22 mouse cellular contexts compared by ENCODE assay signal in the genomic region with DNA sequence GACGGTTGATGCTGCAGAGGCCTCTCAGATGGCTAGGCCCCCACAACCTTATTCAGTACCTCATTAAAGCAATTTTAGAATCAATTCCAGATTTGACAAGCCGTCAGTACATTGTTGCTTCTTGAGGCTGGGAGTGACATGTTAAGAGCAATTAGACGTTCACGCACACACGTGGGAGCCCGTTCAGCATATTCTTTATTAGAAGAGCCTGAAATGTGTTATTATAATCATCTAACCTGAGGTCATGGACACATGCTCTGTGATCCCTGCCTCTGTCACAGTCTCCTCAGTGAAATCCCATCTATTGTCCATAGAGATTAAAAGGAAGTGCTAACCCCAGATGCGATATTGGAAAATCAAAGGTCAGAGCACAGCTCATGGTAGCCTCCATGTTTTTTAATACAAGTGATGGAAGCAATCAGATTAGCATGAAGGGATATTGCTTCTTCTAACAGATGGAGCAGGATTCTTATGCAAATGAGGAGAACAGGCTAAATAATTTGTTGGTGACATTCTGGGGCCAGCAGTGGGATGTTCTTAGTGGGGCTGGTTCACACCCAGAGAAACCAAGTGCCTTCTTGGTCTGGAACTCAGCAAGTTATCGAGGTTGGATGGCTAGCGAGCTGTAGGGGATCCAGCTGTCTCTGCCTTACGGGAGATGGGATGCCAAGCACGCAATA.
DNase-seq lines count a peak whose midpoint lies in the region; ATAC-seq lines count a peak whose summit lies in the region.
"Had no signal": no experiment of that assay in that cellular context is flagged by ENCODE, and none has a peak within 500 bp of the region (broad histone marks: within the 10 kb centered on the region; RNA-seq: fewer than 3 reads in every experiment).

No protein-coding gene starts in this region.

- no peaks in the 10 kb centered on the region for H3K4me1 ChIP-seq in embryonic facial prominence, embryonic 11.5 days (ENCODE audit: control insufficient read depth, insufficient read depth, low read length)
- H3K4me1 ChIP-seq in embryonic facial prominence, embryonic 10.5 days = peaks cover 5% of the 10 kb centered on the region; the same call in 1 of the 2 replicates
- 0 out of 2 replicates have a peak, but pooled peaks cover 4% of the 10 kb centered on the region for H3K4me1 ChIP-seq in forebrain, embryonic 14.5 days (ENCODE audit: control insufficient read depth, insufficient read depth, low read length)
- 0 out of 2 replicates have a peak, but pooled peaks cover 7% of the 10 kb centered on the region for H3K4me1 ChIP-seq in midbrain, embryonic 14.5 days (ENCODE audit: control insufficient read depth, insufficient read depth, low read length)
- H3K4me1 ChIP-seq: embryonic facial prominence, embryonic 15.5 days; liver, embryonic 12.5 days had no signal

- no peak for DNase-seq in embryonic facial prominence, embryonic 11.5 days (ENCODE audit: low spot score)
- no peak for DNase-seq in embryonic facial prominence, embryonic 10.5 days (ENCODE audit: low spot score)
- DNase-seq in brain, adult 2 months (ENCODE audit: low read depth, low spot score) = peak; percentile 6
- DNase-seq in forebrain, embryonic 14.5 days (ENCODE audit: low spot score) = peak; percentile 46
- peak; percentile 43 for DNase-seq in midbrain, embryonic 14.5 days
- DNase-seq in layer of hippocampus, adult 18-20 months (ENCODE audit: low spot score in 2 of 2) = no peak
- DNase-seq in gastrocnemius, adult 18-20 months (ENCODE audit: low spot score) = no peak
- no peak for DNase-seq in urinary bladder, postnatal 14 days (ENCODE audit: low spot score)
- DNase-seq: adrenal gland, adult 8-10 months; cerebellum, adult 9-11 months; heart, adult 18-20 months; heart, postnatal 36 days; kidney, adult 8-10 months; kidney, postnatal 36 days; layer of hippocampus, adult 9-11 months; lung, embryonic 14.5 days; right cerebral cortex, adult 18-20 months had no signal

- ATAC-seq in embryonic facial prominence, embryonic 11.5 days (replicated peaks; ENCODE audit: insufficient number of reproducible peaks, low FRiP score, low TSS enrichment, low read depth) = peak; percentile 48; the same call in 1 of the 2 replicates
- peak; percentile 74 for ATAC-seq in forebrain, embryonic 14.5 days
- peak; percentile 73; the same call in 1 of the 2 replicates for ATAC-seq in midbrain, embryonic 14.5 days (ENCODE audit: low FRiP score, low TSS enrichment)
- ATAC-seq: inflammation-experienced regulatory T-cells, adult 6 months; liver, embryonic 12.5 days had no signal

- H3K9ac ChIP-seq in embryonic facial prominence, embryonic 11.5 days (replicated peaks; ENCODE audit: low read length) = no peak overlapping the region
- H3K9ac ChIP-seq in forebrain, embryonic 14.5 days (ENCODE audit: low read length) = no peak overlapping the region
- no peak overlapping the region for H3K9ac ChIP-seq in midbrain, embryonic 14.5 days (replicated peaks; ENCODE audit: low read length)
- H3K9ac ChIP-seq: embryonic facial prominence, embryonic 15.5 days; liver, embryonic 12.5 days; lung, embryonic 14.5 days had no signal

- H3K4me3 ChIP-seq in embryonic facial prominence, embryonic 11.5 days (ENCODE audit: low read depth, low read length) = no peak overlapping the region
- H3K4me3 ChIP-seq in embryonic facial prominence, embryonic 10.5 days = no peak overlapping the region
- H3K4me3 ChIP-seq in forebrain, embryonic 14.5 days (ENCODE audit: low read depth, low read length) = no peak overlapping the region
- no peak overlapping the region for H3K4me3 ChIP-seq in midbrain, embryonic 14.5 days (replicated peaks; ENCODE audit: low read depth, low read length)
- H3K4me3 ChIP-seq: embryonic facial prominence, embryonic 15.5 days; liver, embryonic 12.5 days had no signal

- H3K9me3 ChIP-seq in embryonic facial prominence, embryonic 11.5 days (replicated peaks; ENCODE audit: control insufficient read depth, low read length) = no peaks in the 10 kb centered on the region
- H3K9me3 ChIP-seq in embryonic facial prominence, embryonic 10.5 days = no peaks in the 10 kb centered on the region
- no peaks in the 10 kb centered on the region for H3K9me3 ChIP-seq in forebrain, embryonic 14.5 days (replicated peaks; ENCODE audit: control insufficient read depth, low read length)
- H3K9me3 ChIP-seq in midbrain, embryonic 14.5 days (ENCODE audit: control insufficient read depth, low read length) = no peaks in the 10 kb centered on the region
- H3K9me3 ChIP-seq: embryonic facial prominence, embryonic 15.5 days; liver, embryonic 12.5 days had no signal

- 77% methylated on average over 11 of the region's 11 CpGs for WGBS in embryonic facial prominence, embryonic 11.5 days
- WGBS in embryonic facial prominence, embryonic 10.5 days = 84% methylated on average over 11 of the region's 11 CpGs
- WGBS in forebrain, embryonic 14.5 days = 48% methylated on average over 11 of the region's 11 CpGs
- WGBS in midbrain, embryonic 14.5 days = 58% methylated on average over 11 of the region's 11 CpGs

- no peak overlapping the region for H3K4me2 ChIP-seq in embryonic facial prominence, embryonic 11.5 days (ENCODE audit: low read depth, low read length)
- no peak overlapping the region for H3K4me2 ChIP-seq in forebrain, embryonic 14.5 days (ENCODE audit: low read length)
- no peak overlapping the region for H3K4me2 ChIP-seq in midbrain, embryonic 14.5 days (ENCODE audit: low read length)
- H3K4me2 ChIP-seq: embryonic facial prominence, embryonic 15.5 days; liver, embryonic 12.5 days; lung, embryonic 14.5 days had no signal

- H3K27me3 ChIP-seq in embryonic facial prominence, embryonic 11.5 days (ENCODE audit: control insufficient read depth, insufficient read depth, low read length) = no peaks in the 10 kb centered on the region
- H3K27me3 ChIP-seq in embryonic facial prominence, embryonic 10.5 days (replicated peaks; ENCODE audit: low read depth, poor library complexity, severe bottlenecking) = no peaks in the 10 kb centered on the region
- H3K27me3 ChIP-seq in forebrain, embryonic 14.5 days (replicated peaks; ENCODE audit: control insufficient read depth, insufficient read depth, low read length) = no peaks in the 10 kb centered on the region
- no peaks in the 10 kb centered on the region for H3K27me3 ChIP-seq in midbrain, embryonic 14.5 days (ENCODE audit: control insufficient read depth, insufficient read depth, low read length)
- H3K27me3 ChIP-seq: embryonic facial prominence, embryonic 15.5 days; liver, embryonic 12.5 days had no signal

- H3K27ac ChIP-seq in embryonic facial prominence, embryonic 11.5 days (replicated peaks; ENCODE audit: low read depth, low read length) = no peak overlapping the region
- H3K27ac ChIP-seq in embryonic facial prominence, embryonic 10.5 days (replicated peaks) = no peak overlapping the region
- no peak overlapping the region for H3K27ac ChIP-seq in forebrain, embryonic 14.5 days (ENCODE audit: low read depth, low read length)
- H3K27ac ChIP-seq in midbrain, embryonic 14.5 days (replicated peaks; ENCODE audit: low read depth, low read length) = peak overlapping the region; percentile 17; the same call in 1 of the 2 replicates
- H3K27ac ChIP-seq: embryonic facial prominence, embryonic 15.5 days; liver, embryonic 12.5 days; macrophage; stomach, postnatal 0 days had no signal

- no peaks in the 10 kb centered on the region for H3K36me3 ChIP-seq in embryonic facial prominence, embryonic 11.5 days (replicated peaks; ENCODE audit: control insufficient read depth, insufficient read depth, low read depth, low read length)
- H3K36me3 ChIP-seq in embryonic facial prominence, embryonic 10.5 days (replicated peaks) = no peaks in the 10 kb centered on the region
- no peaks in the 10 kb centered on the region for H3K36me3 ChIP-seq in forebrain, embryonic 14.5 days (ENCODE audit: control insufficient read depth, insufficient read depth, low read length)
- H3K36me3 ChIP-seq in midbrain, embryonic 14.5 days (ENCODE audit: control insufficient read depth, insufficient read depth, low read length) = no peaks in the 10 kb centered on the region
- H3K36me3 ChIP-seq: embryonic facial prominence, embryonic 15.5 days; liver, embryonic 12.5 days had no signal

Comparison
In these comparisons a context has a peak if more than half of its experiments do, and no peak if none do; other contexts are left out.
1. DNase-seq: peak in brain, adult 2 months (single experiment), forebrain, embryonic 14.5 days (single experiment) and midbrain, embryonic 14.5 days (single experiment); none in embryonic facial prominence, embryonic 11.5 days (single experiment), embryonic facial prominence, embryonic 10.5 days (single experiment), layer of hippocampus, adult 18-20 months (0 of 2), gastrocnemius, adult 18-20 months (single experiment) and urinary bladder, postnatal 14 days (single experiment).
2. Peak in every context shown above with its lines, with median percentiles within 50 percentile points of each other: ATAC-seq.